Comparison of ENCODE assay signal across 26 mouse cellular contexts in genomic region chr12:118839398-118839797, GRCm38 (mm10). TPM values are rescaled to one million over a fixed set of nuclear protein-coding genes. Genes with fewer than 3 reads are reported as not detected.
"Had no signal": no experiment of that assay in that cellular context is flagged by ENCODE, and none has a peak within 500 bp of the region (broad histone marks: within the 10 kb centered on the region; RNA-seq: fewer than 3 reads in every experiment).

No protein-coding gene starts in this region.

- DNase-seq: kidney, adult 9 months; kidney, postnatal 14 days; kidney, postnatal 4 days; left cerebral cortex, postnatal 4 days; liver, postnatal 0 days; lung, postnatal 14 days; lung, postnatal 4 days; retina, postnatal 1 day; thymus, adult 18-20 months; thymus, postnatal 4 days had no signal

- H3K36me3 ChIP-seq: limb, embryonic 12.5 days; limb, embryonic 15.5 days; lung, embryonic 15.5 days; midbrain, embryonic 12.5 days; neural tube, embryonic 13.5 days had no signal

- H3K9me3 ChIP-seq: limb, embryonic 12.5 days; limb, embryonic 15.5 days; lung, embryonic 15.5 days; midbrain, embryonic 12.5 days; neural tube, embryonic 13.5 days had no signal

- H3K4me2 ChIP-seq: limb, embryonic 12.5 days; limb, embryonic 15.5 days; liver, embryonic 11.5 days; lung, embryonic 15.5 days; midbrain, embryonic 12.5 days; neural tube, embryonic 13.5 days had no signal

- H3K27ac ChIP-seq: limb, embryonic 12.5 days; limb, embryonic 15.5 days; liver, embryonic 14.5 days; lung, embryonic 15.5 days; midbrain, embryonic 12.5 days; neural tube, embryonic 13.5 days had no signal

- H3K9ac ChIP-seq: limb, embryonic 12.5 days; limb, embryonic 15.5 days; liver, embryonic 14.5 days; liver, postnatal 0 days; lung, embryonic 15.5 days; midbrain, embryonic 12.5 days; neural tube, embryonic 13.5 days had no signal

- ATAC-seq: liver, postnatal 0 days; midbrain, embryonic 16.5 days had no signal

- H3K4me3 ChIP-seq: limb, embryonic 12.5 days; limb, embryonic 15.5 days; lung, embryonic 15.5 days; midbrain, embryonic 12.5 days; myocyte; neural tube, embryonic 13.5 days had no signal

RNA-seq across cellular contexts. Expression of gene Sp8, which starts 6.7 kb away (rescaled TPM):
- total RNA-seq: megakaryocyte progenitor cell, adult 5-6 weeks; megakaryocyte-erythroid progenitor cell, adult 5-6 weeks; monocyte, adult 5-6 weeks had no signal
- polyA plus RNA-seq: kidney, embryonic 16.5 days; liver, postnatal 0 days; lung, embryonic 15.5 days; small intestine, adult 2 months; spleen, adult 2 months; testis, adult 2 months had no signal
